Mouse (Mus musculus) ovary, postnatal 14 days (tissue): ENCODE measurements around the gene Uox.

Experiments
- DNase-seq: peaks from one replicate; pipeline ENCODE4 v3.0.0; 2022; ENCODE audit warnings: low spot score

The Uox gene

GRCm38 (mm10) chr3:146570148-146570782 lies at the start of gene Uox:
Gene Uox (plus strand): TSS chr3:146570426.
- no peak for DNase-seq

- peak; percentile 79 for DNase-seq
These were observed 49.2 kb upstream of the Uox start, which contains the start of gene Rpf1 for GRCm38 (mm10) chr3:146520798-146521651. Gene Rpf1 (minus strand): TSS chr3:146521429.

- no peak for DNase-seq
These were observed 48.6 kb upstream of the Uox start for GRCm38 (mm10) chr3:146521652-146522020.

DNA sequence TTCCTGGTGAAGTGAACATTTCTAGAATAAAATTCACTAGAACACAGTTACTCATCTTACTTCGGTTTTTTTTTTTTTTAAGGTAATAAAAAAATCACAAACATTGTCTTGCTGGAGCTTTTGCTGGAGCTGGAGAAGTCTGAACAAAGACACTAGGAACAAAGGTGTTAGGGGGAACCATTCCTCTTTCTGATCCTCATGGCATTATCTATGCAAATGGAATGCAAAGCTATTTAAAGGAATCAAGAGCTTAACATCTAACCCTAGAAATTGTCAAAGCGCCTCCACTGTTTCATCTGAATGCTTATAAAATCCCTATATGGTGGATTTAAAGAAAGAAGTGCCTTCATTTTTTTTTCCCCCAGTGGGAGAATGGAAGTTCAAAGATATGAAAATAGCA lies 41.9 kb upstream of the Uox start:
- DNase-seq = no peak

DNA sequence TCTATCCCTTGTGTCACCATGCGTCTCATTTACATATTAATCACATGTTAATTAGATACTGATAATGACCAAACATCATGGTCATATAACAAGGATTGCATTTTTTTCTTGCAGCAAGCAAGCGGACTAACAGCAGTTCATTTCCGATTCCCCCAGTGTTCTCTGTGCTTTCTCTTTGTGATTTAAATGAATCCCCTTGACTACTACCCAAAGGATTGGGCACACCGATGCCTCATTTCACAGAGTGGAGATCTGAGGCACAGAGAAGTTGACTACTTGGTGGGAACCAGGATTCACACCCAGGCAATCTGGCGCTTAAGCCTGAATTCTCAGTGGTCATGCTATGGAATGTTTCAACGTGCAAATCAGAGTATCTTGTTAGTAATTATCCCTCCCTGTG lies 35.2 kb upstream of the Uox start:
- no peak for DNase-seq

GRCm38 (mm10) chr3:146540521-146541273 lies 29.5 kb upstream of the Uox start:
- no peak for DNase-seq

GRCm38 (mm10) chr3:146543632-146544031 lies 26.6 kb upstream of the Uox start:
- no peak for DNase-seq

- no peak for DNase-seq
These were observed 15.4 kb upstream of the Uox start for GRCm38 (mm10) chr3:146554816-146555215.

DNA sequence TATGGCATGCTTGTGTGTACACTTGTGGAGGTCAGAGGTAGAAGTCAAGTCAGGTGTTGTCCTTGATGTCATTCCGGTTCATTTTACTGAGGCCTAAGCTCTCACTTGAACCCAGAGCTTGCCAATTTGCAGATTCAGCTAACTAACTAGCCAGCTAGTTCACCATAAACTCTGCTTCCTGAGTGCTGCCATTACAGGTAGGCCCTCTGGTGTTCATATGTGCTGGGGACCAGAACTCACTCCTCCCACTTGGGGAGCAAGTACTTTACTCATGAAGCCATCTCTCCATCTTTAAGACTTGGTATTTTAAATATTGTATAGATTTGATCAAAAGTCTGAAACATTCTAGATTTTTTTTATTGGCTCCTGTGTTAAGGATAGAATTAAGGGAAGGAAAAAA lies 13.7 kb upstream of the Uox start:
- no peak for DNase-seq

DNA sequence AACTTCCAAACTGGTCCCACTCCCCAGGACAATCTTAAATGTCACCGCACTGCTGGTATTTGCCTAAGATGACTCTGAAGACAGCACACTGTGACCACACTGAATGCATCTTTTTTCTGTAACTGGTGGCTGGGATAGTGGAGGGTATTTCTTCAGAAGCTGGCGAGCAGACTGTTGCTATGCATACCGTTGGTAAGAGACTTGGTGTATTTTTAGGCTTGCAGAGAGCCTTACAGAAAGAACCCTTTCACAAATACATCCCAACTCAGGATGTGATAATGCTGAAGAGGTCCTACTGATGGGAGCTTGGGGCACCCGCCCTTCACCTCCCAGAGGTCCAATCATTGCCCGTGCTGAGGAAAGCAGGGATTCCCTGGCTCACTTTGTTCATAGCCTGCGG lies 12.7 kb upstream of the Uox start:
- DNase-seq = no peak

- DNase-seq = no peak
These were observed 7.3 kb upstream of the Uox start for GRCm38 (mm10) chr3:146562936-146563335.

DNA sequence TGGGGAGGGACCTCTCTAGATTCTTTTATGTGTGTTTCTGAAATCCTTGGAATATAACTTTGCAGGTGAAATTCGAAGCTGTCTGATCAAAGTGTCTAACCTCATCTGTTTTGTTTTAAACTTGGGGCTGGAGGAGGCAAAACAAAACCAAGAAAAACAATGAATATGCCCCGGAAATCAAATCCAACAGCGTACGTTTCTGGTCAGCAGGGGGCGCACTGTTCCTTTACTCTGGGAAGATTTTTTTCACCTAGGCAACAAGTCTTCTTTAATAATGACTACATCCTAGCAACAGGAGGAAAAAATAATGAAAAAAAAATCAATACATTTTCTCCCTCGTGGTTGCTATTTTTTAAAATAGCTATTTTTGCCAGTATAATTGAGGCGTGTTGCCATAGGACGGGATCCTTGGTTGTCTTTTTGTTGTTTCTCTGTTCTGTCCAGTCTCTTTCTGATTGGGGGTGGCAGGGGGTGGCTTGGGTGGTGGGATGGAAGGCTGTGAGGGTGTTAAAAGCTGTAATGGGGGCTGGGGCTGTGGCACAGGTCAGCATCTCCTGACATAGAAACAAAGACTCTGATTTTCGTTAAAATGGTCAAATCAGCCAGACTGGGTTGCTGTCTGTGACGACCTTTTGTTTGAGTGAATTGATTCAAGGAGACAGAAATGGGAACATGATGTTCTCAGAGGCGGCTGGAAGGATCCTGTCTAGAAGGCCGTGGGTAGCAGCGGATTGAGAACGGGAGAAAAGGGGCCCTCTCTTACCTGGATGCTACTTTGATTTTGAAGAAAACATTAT lies 5.8 kb upstream of the Uox start:
- peak; percentile 72 for DNase-seq

DNA sequence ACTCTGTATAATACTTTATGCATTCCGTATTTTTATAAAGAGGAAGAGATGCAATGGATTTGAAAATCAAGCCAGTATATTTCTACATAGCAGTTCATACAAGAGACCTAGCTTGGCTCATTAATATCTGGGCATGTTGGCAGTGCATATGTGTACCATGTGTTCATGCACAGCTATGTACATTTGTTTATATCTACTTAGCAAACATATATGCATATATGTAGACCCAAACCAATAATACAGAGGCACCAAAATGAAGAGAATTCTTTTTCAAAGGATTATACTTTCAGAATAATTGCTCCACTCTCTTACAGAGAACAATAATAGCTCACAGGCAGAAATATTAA lies 5.2 kb upstream of the Uox start:
- no peak for DNase-seq

GRCm38 (mm10) chr3:146567366-146567765 lies 2.9 kb upstream of the Uox start:
- DNase-seq = no peak

DNA sequence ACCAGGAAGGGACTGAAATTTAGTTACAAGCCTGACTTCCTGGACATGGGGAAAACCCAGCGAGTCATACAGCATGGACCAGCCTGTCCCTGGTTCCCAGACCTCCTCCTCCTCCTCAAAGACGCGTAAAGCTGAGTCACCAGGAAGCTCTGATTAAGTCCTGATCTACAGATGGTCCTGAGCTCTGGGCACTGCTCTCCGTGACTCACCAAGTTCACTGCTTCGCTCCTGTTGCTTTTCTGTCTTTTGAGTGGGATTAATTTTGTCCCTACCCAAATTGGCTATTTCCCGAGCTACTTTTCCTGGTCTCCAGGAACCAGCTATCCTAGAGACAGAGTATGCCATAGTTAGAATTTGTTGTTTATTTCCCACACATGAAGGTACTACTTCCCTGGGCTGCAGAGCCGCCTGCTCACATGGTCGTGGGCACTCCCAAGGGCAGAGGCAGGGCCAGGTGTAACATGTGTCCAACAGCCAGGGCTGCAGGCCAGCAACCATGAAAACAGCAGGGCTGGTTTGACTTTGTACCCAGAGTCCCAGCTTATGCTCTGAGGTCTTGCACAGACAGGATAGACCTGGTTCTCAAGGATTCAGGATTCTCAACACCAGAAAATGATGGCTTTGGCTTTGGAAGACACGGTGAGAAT lies 2.2 kb upstream of the Uox start:
- DNase-seq = no peak

DNA sequence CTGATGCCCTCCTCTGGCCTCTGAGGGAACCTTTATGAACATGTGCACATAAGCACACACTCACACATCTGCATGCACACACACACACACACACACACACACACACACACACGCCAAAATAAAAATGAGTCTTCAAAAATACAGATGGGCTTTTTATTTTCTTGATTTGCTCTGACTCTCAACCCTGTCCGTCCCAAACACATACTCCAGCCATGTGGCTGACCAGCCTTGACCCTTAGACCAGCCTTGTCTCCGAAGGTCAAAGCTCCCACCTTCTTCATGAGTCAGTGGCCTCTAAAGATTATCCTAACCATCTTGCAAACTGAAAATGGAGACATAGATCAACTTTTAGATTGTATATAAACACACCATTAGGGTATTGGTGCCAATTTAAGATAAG lies 632 bp upstream of the Uox start:
- DNase-seq = no peak

DNA sequence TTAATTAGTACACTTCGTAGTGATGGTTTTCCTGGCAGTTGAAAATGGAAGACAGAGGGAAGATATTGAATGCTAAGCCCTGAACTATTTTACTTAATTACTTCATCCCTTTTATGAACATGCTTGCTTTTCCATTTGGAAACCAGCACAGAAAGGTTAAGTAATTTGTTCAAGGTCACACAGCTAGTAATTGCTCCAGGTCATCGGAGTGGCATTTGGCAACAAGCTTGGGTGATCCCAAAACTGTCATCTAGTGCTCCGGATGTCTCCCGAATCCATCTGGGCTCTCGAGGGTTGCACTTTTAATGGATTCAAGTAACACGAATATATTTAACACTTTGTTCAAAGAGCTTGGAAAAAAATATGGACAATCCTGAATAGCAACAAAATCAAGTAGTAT lies 713 bp downstream of the Uox start:
- DNase-seq = no peak

DNA sequence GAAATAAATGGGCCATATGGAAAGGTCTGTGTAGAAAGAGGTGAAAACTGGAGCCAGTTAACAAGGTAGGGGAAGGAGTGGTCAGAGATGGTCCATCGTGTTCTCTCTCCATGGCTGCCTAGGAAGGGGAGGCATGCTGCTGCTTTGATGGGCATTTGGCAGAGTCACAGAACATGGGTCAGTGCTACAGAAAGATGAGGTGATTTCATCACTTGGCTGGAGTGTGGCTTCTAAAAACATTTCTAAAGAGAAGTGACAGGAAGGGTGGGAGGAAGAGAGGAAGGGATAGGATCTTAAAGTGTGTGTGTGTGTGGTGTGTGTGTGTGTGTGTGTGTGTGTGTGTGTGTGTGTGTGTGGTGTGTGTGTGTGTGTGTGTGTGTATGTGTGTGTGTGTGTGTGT lies 1.1 kb downstream of the Uox start:
- no peak for DNase-seq

DNA sequence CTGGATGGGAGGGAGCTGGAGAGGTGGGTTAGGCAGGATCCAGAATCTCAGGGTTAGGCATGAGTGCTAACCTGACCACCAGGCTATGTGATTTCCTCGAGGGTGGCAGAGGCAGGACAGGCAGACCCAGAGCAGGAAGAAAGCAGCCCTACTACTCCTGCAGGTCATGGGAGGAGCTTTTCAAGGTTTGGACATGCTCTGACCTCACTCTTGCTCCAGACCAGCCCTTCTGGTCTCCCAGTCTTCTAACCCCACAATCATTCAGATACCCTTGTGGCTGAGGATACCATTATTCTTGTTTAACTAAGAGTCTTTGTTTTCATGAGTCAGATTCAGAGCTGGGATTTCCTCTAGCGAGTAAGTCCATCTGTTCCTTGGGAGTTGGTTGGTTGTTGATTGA lies 7.4 kb downstream of the Uox start:
- DNase-seq = no peak

DNA sequence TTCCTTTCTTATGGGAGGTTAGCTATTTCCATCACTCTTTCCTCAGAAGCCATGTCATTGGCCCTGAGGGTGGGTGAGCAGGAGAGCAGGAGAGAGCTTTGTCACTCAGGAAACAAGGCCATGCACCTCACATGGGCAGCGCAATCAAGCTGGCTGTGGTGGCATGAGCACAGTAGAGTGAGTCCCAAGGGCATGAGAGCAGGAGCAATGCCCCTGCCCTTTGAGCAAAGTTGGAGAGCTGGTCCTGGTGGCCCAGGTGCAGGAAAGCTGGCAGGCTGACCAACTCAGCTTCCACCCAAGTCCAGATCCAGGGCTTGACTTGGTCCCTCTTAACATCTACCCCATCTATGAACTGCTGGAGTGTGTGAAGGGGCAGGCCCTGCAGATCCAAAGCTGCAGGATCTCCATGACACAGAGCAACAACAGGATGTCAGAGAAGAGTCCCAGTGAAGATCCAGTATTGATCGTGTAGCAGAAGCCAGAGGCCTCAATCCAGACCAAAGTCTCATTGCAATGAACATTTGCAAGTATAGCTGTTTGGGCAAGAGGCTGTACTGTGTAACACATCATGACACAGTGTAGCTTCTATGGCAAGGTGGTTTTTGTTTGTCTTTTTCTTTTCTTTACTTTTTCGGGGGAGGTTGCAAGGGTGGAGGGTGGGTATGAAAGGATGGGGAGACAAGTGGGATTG lies 10.0 kb downstream of the Uox start:
- no peak for DNase-seq

GRCm38 (mm10) chr3:146583478-146583877 lies 13.3 kb downstream of the Uox start:
- DNase-seq = no peak
